Mouse (Mus musculus) forebrain, embryonic 12.5 days (tissue): ENCODE data around the gene Noto. TPM values are rescaled to one million over a fixed set of nuclear protein-coding genes. Genes with fewer than 3 reads are reported as not detected.
A peak's percentile ranks its signal among the peaks of the same experiment; 100 is the strongest.
"Not testable (repeated sequence)": the region's sequence is repeated elsewhere in the genome, so short reads cannot be mapped to it uniquely, and the experiment has no call there.

Experiments used
- ATAC-seq: fragments of 200-750 bp; cut with Nextera tagmentation; 2 replicates; pipeline ENCODE4 v1.8.0; 2017; ENCODE audit warnings: moderate TSS enrichment; ENCODE audit not compliant: low FRiP score
- H3K27ac ChIP-seq: fragments of 300-500 bp; sonication (generic); 2 replicates; pipeline ENCODE4 v1.5.1; 2016; ENCODE audit warnings: mild to moderate bottlenecking
- H3K27me3 ChIP-seq: fragments of 300-500 bp; sonication (generic); 2 replicates; pipeline ENCODE4 v1.6.1; 2016; ENCODE audit warnings: mild to moderate bottlenecking
- H3K36me3 ChIP-seq: fragments of 300-500 bp; sonication (generic); replicated peaks from 2 replicates; pipeline ENCODE4 v1.6.1; 2016; ENCODE audit warnings: mild to moderate bottlenecking
- H3K4me1 ChIP-seq: fragments of 300-500 bp; sonication (generic); 2 replicates; pipeline ENCODE4 v1.6.1; 2016
- H3K4me2 ChIP-seq: fragments of 300-500 bp; sonication (generic); 2 replicates; pipeline ENCODE4 v1.6.1; 2016; ENCODE audit warnings: mild to moderate bottlenecking, moderate library complexity
- H3K4me3 ChIP-seq: fragments of 300-500 bp; sonication (generic); replicated peaks from 2 replicates; pipeline ENCODE4 v1.5.1; 2016; ENCODE audit warnings: mild to moderate bottlenecking
- H3K9ac ChIP-seq: fragments of 300-500 bp; sonication (generic); 2 replicates; pipeline ENCODE4 v1.6.1; 2016; ENCODE audit warnings: mild to moderate bottlenecking
- H3K9me3 ChIP-seq: fragments of 300-500 bp; sonication (generic); 2 replicates; pipeline ENCODE4 v1.6.1; 2016
- WGBS: fragments of 180-500 bp; shearing (Covaris S2); methylation state at CpG from one replicate; pipeline ENCODE4 v1.1.7; 2016; 5-methylcytosine and 5-hydroxymethylcytosine counted together
- polyA plus RNA-seq: library from polyadenylated mRNA; unstranded; fragments of >200 nt; fragmentation: Nextera tagmentation; extraction: Ambion mirVana; gene quantifications from 2 replicates; pipeline ENCODE4 v1.2.1, GENCODE M21; 2016

Gene Noto
- polyA plus RNA-seq, 1 experiment from 2014 or later, result not detected

DNA sequence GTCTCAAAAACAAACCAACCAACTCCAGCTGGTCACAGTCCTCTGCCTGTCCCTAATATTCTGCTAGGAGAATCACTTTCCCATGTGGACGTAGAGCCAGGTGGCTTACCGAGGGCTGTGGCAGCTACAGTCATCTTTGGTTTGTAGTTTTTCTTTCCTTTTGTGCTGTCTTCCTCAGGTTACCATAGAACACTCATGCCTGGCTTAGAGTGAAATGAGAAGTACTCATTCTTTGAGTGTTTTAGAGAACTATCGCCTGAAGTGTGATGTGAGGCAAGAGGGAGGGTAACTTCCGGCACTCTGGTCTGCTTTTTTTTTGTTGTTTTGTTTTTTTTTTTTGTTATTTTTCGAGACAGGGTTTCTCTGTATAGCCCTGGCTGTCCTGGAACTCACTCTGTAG is 10.2 kb downstream of the Noto start:
- no peak overlapping the region for H3K9ac ChIP-seq
- H3K27ac ChIP-seq, result no peak overlapping the region
- no peaks in the 10 kb centered on the region for H3K9me3 ChIP-seq
- H3K4me2 ChIP-seq, result no peak overlapping the region
- peaks cover 8% of the 10 kb centered on the region for H3K36me3 ChIP-seq
- 83% methylated on average over 5 of the region's 5 CpGs for WGBS
- ATAC-seq, result no peak
- peaks cover 15% of the 10 kb centered on the region for H3K4me1 ChIP-seq
- no peak overlapping the region for H3K4me3 ChIP-seq
- no peaks in the 10 kb centered on the region for H3K27me3 ChIP-seq

GRCm38 (mm10) chr6:85436204-85436603 is 12.5 kb downstream of the Noto start:
- H3K4me1 ChIP-seq, result peaks cover 15% of the 10 kb centered on the region
- H3K9me3 ChIP-seq, result no peaks in the 10 kb centered on the region
- H3K27ac ChIP-seq, result no peak overlapping the region
- H3K36me3 ChIP-seq, result peaks cover 32% of the 10 kb centered on the region
- H3K4me2 ChIP-seq, result no peak overlapping the region
- ATAC-seq, result no peak
- WGBS, result 92% methylated on average over 1 of the region's 1 CpGs
- H3K27me3 ChIP-seq, result no peaks in the 10 kb centered on the region
- H3K4me3 ChIP-seq, result no peak overlapping the region
- no peak overlapping the region for H3K9ac ChIP-seq

- ATAC-seq, result no peak
- H3K9ac ChIP-seq, result no peak overlapping the region
- no peak overlapping the region for H3K27ac ChIP-seq
- no peak overlapping the region for H3K4me3 ChIP-seq
- no peaks in the 10 kb centered on the region for H3K9me3 ChIP-seq
- no peak overlapping the region for H3K4me2 ChIP-seq
- H3K4me1 ChIP-seq, result peaks cover 13% of the 10 kb centered on the region
- 87% methylated on average over 5 of the region's 6 CpGs for WGBS
- no peaks in the 10 kb centered on the region for H3K27me3 ChIP-seq
- peaks cover 36% of the 10 kb centered on the region for H3K36me3 ChIP-seq
Observed at GRCm38 (mm10) chr6:85436631-85437030, 12.9 kb downstream of the Noto start.

DNA sequence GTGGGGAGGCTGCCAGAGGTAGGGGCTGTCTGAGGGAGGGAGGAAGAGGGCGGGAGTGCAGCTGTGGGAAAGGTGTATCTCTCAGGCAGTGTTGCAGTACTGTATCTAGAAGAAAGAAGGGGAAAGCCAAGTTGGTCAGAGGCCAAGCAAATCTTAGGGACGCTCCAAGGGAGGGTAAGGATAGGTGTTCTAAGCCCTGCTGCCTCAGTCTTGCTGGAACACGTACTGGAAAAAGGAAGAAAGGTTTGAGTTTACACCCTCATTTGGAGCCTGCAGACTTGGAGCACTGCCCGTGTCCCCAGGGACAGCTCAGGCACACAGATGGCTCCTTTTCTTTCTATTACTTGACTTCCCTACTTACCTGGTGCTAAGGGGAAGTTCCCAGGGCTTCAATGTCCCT is 17.5 kb downstream of the Noto start:
- H3K4me2 ChIP-seq, result no peak overlapping the region
- H3K9ac ChIP-seq, result no peak overlapping the region
- H3K27ac ChIP-seq, result no peak overlapping the region
- H3K36me3 ChIP-seq, result peaks cover 74% of the 10 kb centered on the region
- H3K4me1 ChIP-seq, result no peaks in the 10 kb centered on the region
- ATAC-seq, result no peak
- H3K9me3 ChIP-seq, result no peaks in the 10 kb centered on the region
- no peak overlapping the region for H3K4me3 ChIP-seq
- 94% methylated on average over 4 of the region's 4 CpGs for WGBS
- no peaks in the 10 kb centered on the region for H3K27me3 ChIP-seq

- no peaks in the 10 kb centered on the region for H3K9me3 ChIP-seq
- H3K4me3 ChIP-seq, result no peak overlapping the region
- WGBS, result 97% methylated on average over 3 of the region's 3 CpGs
- H3K4me2 ChIP-seq, result no peak overlapping the region
- no peak overlapping the region for H3K27ac ChIP-seq
- ATAC-seq, result no peak
- H3K36me3 ChIP-seq, result peaks cover 78% of the 10 kb centered on the region
- no peaks in the 10 kb centered on the region for H3K27me3 ChIP-seq
- H3K9ac ChIP-seq, result no peak overlapping the region
- H3K4me1 ChIP-seq, result no peaks in the 10 kb centered on the region
Observed at GRCm38 (mm10) chr6:85443488-85444233, 20.0 kb downstream of the Noto start.

DNA sequence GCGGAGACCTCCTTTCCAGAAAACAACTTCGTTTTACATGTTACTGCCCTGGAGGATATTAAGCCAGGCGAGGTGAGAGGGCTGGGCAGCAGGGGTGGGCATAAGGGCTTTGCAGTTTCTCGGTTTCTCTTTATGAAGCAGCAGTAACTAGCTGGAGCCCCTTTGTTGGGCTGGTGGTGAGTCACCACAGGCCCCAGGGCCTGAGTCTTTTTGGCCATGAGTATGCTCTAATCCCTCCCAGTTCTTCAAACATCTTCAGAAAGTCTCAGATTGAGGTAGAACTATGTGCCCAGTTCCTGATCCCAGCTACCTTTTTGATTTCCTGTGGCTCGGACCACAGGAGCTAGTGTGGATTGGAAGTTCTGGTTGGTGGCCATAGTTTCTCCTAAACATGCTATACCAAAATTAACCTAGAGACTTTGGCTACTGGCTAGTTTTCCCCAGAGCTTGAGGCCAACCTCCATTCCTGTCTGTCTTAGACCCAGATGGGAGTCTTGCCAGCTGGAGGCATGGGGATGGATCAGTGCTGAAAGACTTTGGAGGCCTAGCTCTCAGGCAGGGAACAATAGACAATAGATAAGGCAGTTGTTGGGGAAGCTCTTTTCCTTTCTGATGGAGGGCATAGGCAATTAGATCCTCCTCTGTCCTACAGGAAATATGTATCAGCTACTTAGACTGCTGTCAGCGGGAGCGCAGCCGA is 20.7 kb downstream of the Noto start:
- Histone ChIP-seq H3K36me3 (peaks cover 71% of the 10 kb centered on the region), H3K4me2 (no peak overlapping the region), H3K4me3 (no peak overlapping the region), H3K9ac (no peak overlapping the region), H3K27me3 (no peaks in the 10 kb centered on the region), H3K9me3 (no peaks in the 10 kb centered on the region), H3K4me1 (no peaks in the 10 kb centered on the region), H3K27ac (no peak overlapping the region)
- 89% methylated on average over 8 of the region's 8 CpGs for WGBS
- ATAC-seq, result no peak

- Histone ChIP-seq H3K4me1 (0 out of 2 replicates have a peak, but pooled peaks cover 1% of the 10 kb centered on the region), H3K4me3 (no peak overlapping the region), H3K9me3 (no peaks in the 10 kb centered on the region), H3K36me3 (peaks cover 62% of the 10 kb centered on the region), H3K9ac (no peak overlapping the region), H3K27ac (no peak overlapping the region), H3K27me3 (no peaks in the 10 kb centered on the region), H3K4me2 (no peak overlapping the region)
- ATAC-seq, result no peak
- WGBS, result 82% methylated on average over 5 of the region's 5 CpGs
Observed at GRCm38 (mm10) chr6:85445286-85445685, 21.6 kb downstream of the Noto start.

DNA sequence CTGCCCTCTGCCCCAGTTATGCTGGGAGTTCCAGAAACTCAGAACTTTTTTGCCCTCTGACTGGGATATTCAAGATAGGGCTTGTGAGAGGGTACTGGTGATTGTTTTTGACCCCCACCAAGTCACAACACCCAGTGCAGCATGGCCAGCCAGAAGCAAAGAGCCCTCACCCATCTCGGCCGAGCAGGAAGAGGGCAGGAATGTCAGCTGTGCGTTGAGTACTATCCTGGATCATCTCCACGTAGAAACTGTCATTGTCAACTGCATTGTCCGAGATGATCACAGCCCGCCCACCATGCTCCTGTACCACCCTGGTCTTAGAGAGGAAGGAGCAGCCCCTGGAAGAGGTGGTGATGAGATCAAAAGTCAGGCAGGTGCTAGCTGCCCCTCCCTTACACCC is 23.7 kb downstream of the Noto start:
- no peaks in the 10 kb centered on the region for H3K27me3 ChIP-seq
- H3K9me3 ChIP-seq, result no peaks in the 10 kb centered on the region
- peaks cover 7% of the 10 kb centered on the region for H3K4me1 ChIP-seq
- H3K4me2 ChIP-seq, result no peak overlapping the region
- H3K9ac ChIP-seq, result no peak overlapping the region
- no peak overlapping the region for H3K27ac ChIP-seq
- no peak overlapping the region for H3K4me3 ChIP-seq
- ATAC-seq, result no peak
- 90% methylated on average over 6 of the region's 6 CpGs for WGBS
- peaks cover 42% of the 10 kb centered on the region for H3K36me3 ChIP-seq

DNA sequence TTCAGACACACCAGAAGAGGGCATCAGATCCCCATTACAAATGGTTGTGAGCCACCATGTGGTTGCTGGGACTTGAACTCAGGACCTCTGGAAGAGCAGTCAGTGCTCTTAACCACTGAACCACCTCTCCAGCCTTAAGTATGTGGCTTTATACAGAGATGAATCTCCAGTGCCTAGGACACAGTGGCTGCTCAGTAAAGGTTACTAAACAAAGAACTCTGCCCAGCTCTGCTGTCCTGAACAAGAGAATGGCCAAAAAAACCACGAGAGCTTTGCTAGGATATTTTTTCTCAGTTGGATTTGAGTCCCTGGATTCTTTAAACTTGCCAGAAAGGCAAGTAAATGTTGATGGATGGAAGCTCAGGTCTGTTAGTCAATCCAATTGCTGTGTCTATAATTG is 26.5 kb downstream of the Noto start:
- Histone ChIP-seq H3K9ac (peak overlapping the region; percentile 67; the same call in 1 of the 2 replicates), H3K4me1 (peaks cover 34% of the 10 kb centered on the region), H3K4me2 (peak overlapping the region; percentile 94), H3K36me3 (peaks cover 20% of the 10 kb centered on the region), H3K4me3 (peak overlapping the region; percentile 77)
- H3K27me3 ChIP-seq, H3K9me3 ChIP-seq, H3K27ac ChIP-seq, ATAC-seq: not testable (repeated sequence)
- 60% methylated on average over 1 of the region's 1 CpGs for WGBS

GRCm38 (mm10) chr6:85450697-85451663 is 27.3 kb downstream of the Noto start, which contains the start of gene Cct7:
TSS of gene Cct7 (plus strand) at chr6:85451514.
- H3K9me3 ChIP-seq, result no peaks in the 10 kb centered on the region
- 3% methylated on average over 86 of the region's 96 CpGs for WGBS
- peak; percentile 96 for ATAC-seq
- peak within 1 kb of the TSS; percentile 77 for H3K4me3 ChIP-seq
- peak within 1 kb of the TSS; percentile 89 for H3K9ac ChIP-seq
- H3K27me3 ChIP-seq, result no peaks in the 10 kb centered on the region
- peaks cover 12% of the 10 kb centered on the region for H3K36me3 ChIP-seq
- peaks cover 41% of the 10 kb centered on the region for H3K4me1 ChIP-seq
- peak within 1 kb of the TSS; percentile 94 for H3K4me2 ChIP-seq
- peak within 1 kb of the TSS; percentile 96 for H3K27ac ChIP-seq

- Histone ChIP-seq H3K4me3 (peak within 1 kb of the TSS; percentile 77), H3K4me1 (peaks cover 49% of the 10 kb centered on the region), H3K36me3 (peaks cover 4% of the 10 kb centered on the region), H3K9me3 (no peaks in the 10 kb centered on the region), H3K27ac (peak within 1 kb of the TSS; percentile 96), H3K4me2 (peak within 1 kb of the TSS; percentile 94), H3K27me3 (no peaks in the 10 kb centered on the region), H3K9ac (peak within 1 kb of the TSS; percentile 89)
- WGBS, result under 1% methylated on average over 54 of the region's 54 CpGs
- peak; percentile 92 for ATAC-seq
Observed at GRCm38 (mm10) chr6:85451664-85452410, 28.2 kb downstream of the Noto start, which contains the start of gene Pradc1. TSS of gene Pradc1 (minus strand) at chr6:85451970.
